Mouse (Mus musculus): Measurements from ENCODE around the gene Micu1. TPM values are rescaled to one million over a fixed set of nuclear protein-coding genes. Genes with fewer than 3 reads are reported as not detected.

Micu1 gene
- polyA plus RNA-seq, 1 experiment from 2014 or later, result 69.1 TPM

GRCm38 (mm10) chr10:59879255-59880028, 177.2 kb downstream of the Micu1 start, which contains the start of gene Dnajb12:
Dnajb12 (plus strand) TSS chr10:59879556.
- Histone ChIP-seq H3K4me2 (ENCODE audit: low read length) (peak within 1 kb of the TSS; percentile 84), H3K9ac (ENCODE audit: low read length) (peak within 1 kb of the TSS; percentile 98), H3K27ac (ENCODE audit: low read depth, low read length) (peak within 1 kb of the TSS; percentile 100), H3K4me3 (ENCODE audit: low read depth, low read length) (peak within 1 kb of the TSS; percentile 92), H3K9me3 (replicated peaks; ENCODE audit: control insufficient read depth, low read length) (no peaks in the 10 kb centered on the region), H3K27me3 (replicated peaks; ENCODE audit: control insufficient read depth, insufficient read depth, low read length) (no peaks in the 10 kb centered on the region), H3K36me3 (ENCODE audit: control insufficient read depth, insufficient read depth, low read length) (no peaks in the 10 kb centered on the region), H3K4me1 (ENCODE audit: control insufficient read depth, insufficient read depth, low read length) (peaks cover 10% of the 10 kb centered on the region)
- DNase-seq (ENCODE audit: low spot score) (peak; percentile 97), ATAC-seq (peak; percentile 94)
- WGBS, result under 1% methylated on average over 80 of the region's 80 CpGs

GRCm38 (mm10) chr10:59880029-59880386, 177.7 kb downstream of the Micu1 start:
- peak; percentile 67 for ATAC-seq

GRCm38 (mm10) chr10:59880837-59881236, 178.6 kb downstream of the Micu1 start:
- ATAC-seq, result no peak
- H3K9me3 ChIP-seq (replicated peaks; ENCODE audit: control insufficient read depth, low read length), result no peaks in the 10 kb centered on the region
- DNase-seq (ENCODE audit: low spot score), result no peak
- H3K27ac ChIP-seq (ENCODE audit: low read depth, low read length), result no peak overlapping the region
- peak overlapping the region; percentile 92 for H3K4me3 ChIP-seq (ENCODE audit: low read depth, low read length)
- H3K4me1 ChIP-seq (ENCODE audit: control insufficient read depth, insufficient read depth, low read length), result peaks cover 10% of the 10 kb centered on the region
- H3K27me3 ChIP-seq (replicated peaks; ENCODE audit: control insufficient read depth, insufficient read depth, low read length), result no peaks in the 10 kb centered on the region
- peak overlapping the region; percentile 84 for H3K4me2 ChIP-seq (ENCODE audit: low read length)
- H3K36me3 ChIP-seq (ENCODE audit: control insufficient read depth, insufficient read depth, low read length), result no peaks in the 10 kb centered on the region
- WGBS, result 90% methylated on average over 7 of the region's 7 CpGs
- peak overlapping the region; percentile 98 for H3K9ac ChIP-seq (ENCODE audit: low read length)

More at GRCm38 (mm10) chr10:59880029-59880386, 177.7 kb downstream of the Micu1 start:
- no peaks in the 10 kb centered on the region for H3K27me3 ChIP-seq (replicated peaks; ENCODE audit: control insufficient read depth, insufficient read depth, low read length)
- peak overlapping the region; percentile 84 for H3K4me2 ChIP-seq (ENCODE audit: low read length)
- peak; percentile 81 for DNase-seq (ENCODE audit: low spot score)
- no peaks in the 10 kb centered on the region for H3K36me3 ChIP-seq (ENCODE audit: control insufficient read depth, insufficient read depth, low read length)
- WGBS, result 3% methylated on average over 13 of the region's 13 CpGs
- peaks cover 10% of the 10 kb centered on the region for H3K4me1 ChIP-seq (ENCODE audit: control insufficient read depth, insufficient read depth, low read length)
- H3K9ac ChIP-seq (ENCODE audit: low read length), result peak overlapping the region; percentile 98
- no peaks in the 10 kb centered on the region for H3K9me3 ChIP-seq (replicated peaks; ENCODE audit: control insufficient read depth, low read length)
- peak overlapping the region; percentile 100 for H3K27ac ChIP-seq (ENCODE audit: low read depth, low read length)
- peak overlapping the region; percentile 92 for H3K4me3 ChIP-seq (ENCODE audit: low read depth, low read length)

GRCm38 (mm10) chr10:59884327-59885173, 182.3 kb downstream of the Micu1 start:
- H3K4me1 ChIP-seq (ENCODE audit: control insufficient read depth, insufficient read depth, low read length), result peaks cover 8% of the 10 kb centered on the region
- no peak overlapping the region for H3K4me3 ChIP-seq (ENCODE audit: low read depth, low read length)
- no peak for ATAC-seq
- H3K4me2 ChIP-seq (ENCODE audit: low read length), result no peak overlapping the region
- DNase-seq (ENCODE audit: low spot score), result no peak
- H3K36me3 ChIP-seq (ENCODE audit: control insufficient read depth, insufficient read depth, low read length), result no peaks in the 10 kb centered on the region
- H3K27ac ChIP-seq (ENCODE audit: low read depth, low read length), result no peak overlapping the region
- no peaks in the 10 kb centered on the region for H3K27me3 ChIP-seq (replicated peaks; ENCODE audit: control insufficient read depth, insufficient read depth, low read length)
- WGBS, result 91% methylated on average over 10 of the region's 10 CpGs
- H3K9ac ChIP-seq (ENCODE audit: low read length), result no peak overlapping the region
- no peaks in the 10 kb centered on the region for H3K9me3 ChIP-seq (replicated peaks; ENCODE audit: control insufficient read depth, low read length)

- Histone ChIP-seq H3K9me3 (replicated peaks; ENCODE audit: control insufficient read depth, low read length) (no peaks in the 10 kb centered on the region), H3K27ac (ENCODE audit: low read depth, low read length) (no peak overlapping the region), H3K36me3 (ENCODE audit: control insufficient read depth, insufficient read depth, low read length) (peaks cover 6% of the 10 kb centered on the region), H3K27me3 (replicated peaks; ENCODE audit: control insufficient read depth, insufficient read depth, low read length) (no peaks in the 10 kb centered on the region), H3K4me3 (ENCODE audit: low read depth, low read length) (no peak overlapping the region), H3K4me1 (ENCODE audit: control insufficient read depth, insufficient read depth, low read length) (peaks cover 6% of the 10 kb centered on the region), H3K9ac (ENCODE audit: low read length) (no peak overlapping the region), H3K4me2 (ENCODE audit: low read length) (no peak overlapping the region)
- ATAC-seq, result no peak
- 91% methylated on average over 14 of the region's 14 CpGs for WGBS
- DNase-seq (ENCODE audit: low spot score), result no peak
Observed at GRCm38 (mm10) chr10:59885174-59886080, 183.2 kb downstream of the Micu1 start.

GRCm38 (mm10) chr10:59886081-59886466, 183.8 kb downstream of the Micu1 start:
- ATAC-seq (no peak), DNase-seq (ENCODE audit: low spot score) (no peak)
- Histone ChIP-seq H3K9ac (ENCODE audit: low read length) (no peak overlapping the region), H3K4me1 (ENCODE audit: control insufficient read depth, insufficient read depth, low read length) (no peaks in the 10 kb centered on the region), H3K4me3 (ENCODE audit: low read depth, low read length) (no peak overlapping the region), H3K4me2 (ENCODE audit: low read length) (no peak overlapping the region), H3K27ac (ENCODE audit: low read depth, low read length) (no peak overlapping the region), H3K9me3 (replicated peaks; ENCODE audit: control insufficient read depth, low read length) (no peaks in the 10 kb centered on the region), H3K36me3 (ENCODE audit: control insufficient read depth, insufficient read depth, low read length) (peaks cover 11% of the 10 kb centered on the region), H3K27me3 (replicated peaks; ENCODE audit: control insufficient read depth, insufficient read depth, low read length) (no peaks in the 10 kb centered on the region)
- whole genome bisulfite sequencing, result 100% methylated on average over 1 of the region's 1 CpGs

- no peak overlapping the region for H3K9ac ChIP-seq (ENCODE audit: low read length)
- no peak for ATAC-seq
- H3K27ac ChIP-seq (ENCODE audit: low read depth, low read length), result no peak overlapping the region
- no peaks in the 10 kb centered on the region for H3K4me1 ChIP-seq (ENCODE audit: control insufficient read depth, insufficient read depth, low read length)
- no peaks in the 10 kb centered on the region for H3K9me3 ChIP-seq (replicated peaks; ENCODE audit: control insufficient read depth, low read length)
- no peaks in the 10 kb centered on the region for H3K27me3 ChIP-seq (replicated peaks; ENCODE audit: control insufficient read depth, insufficient read depth, low read length)
- no peak overlapping the region for H3K4me3 ChIP-seq (ENCODE audit: low read depth, low read length)
- no peak overlapping the region for H3K4me2 ChIP-seq (ENCODE audit: low read length)
- no peak for DNase-seq (ENCODE audit: low spot score)
- H3K36me3 ChIP-seq (ENCODE audit: control insufficient read depth, insufficient read depth, low read length), result peaks cover 25% of the 10 kb centered on the region
- 86% methylated on average over 5 of the region's 5 CpGs for WGBS
Observed at GRCm38 (mm10) chr10:59887432-59887831, 185.2 kb downstream of the Micu1 start.

GRCm38 (mm10) chr10:59889339-59889738, 187.1 kb downstream of the Micu1 start:
- no peak overlapping the region for H3K4me2 ChIP-seq (ENCODE audit: low read length)
- no peaks in the 10 kb centered on the region for H3K27me3 ChIP-seq (replicated peaks; ENCODE audit: control insufficient read depth, insufficient read depth, low read length)
- H3K9me3 ChIP-seq (replicated peaks; ENCODE audit: control insufficient read depth, low read length), result no peaks in the 10 kb centered on the region
- peaks cover 38% of the 10 kb centered on the region for H3K36me3 ChIP-seq (ENCODE audit: control insufficient read depth, insufficient read depth, low read length)
- H3K4me3 ChIP-seq (ENCODE audit: low read depth, low read length), result no peak overlapping the region
- no peak for ATAC-seq
- no peak overlapping the region for H3K9ac ChIP-seq (ENCODE audit: low read length)
- WGBS, result 92% methylated on average over 7 of the region's 7 CpGs
- H3K4me1 ChIP-seq (ENCODE audit: control insufficient read depth, insufficient read depth, low read length), result no peaks in the 10 kb centered on the region
- H3K27ac ChIP-seq (ENCODE audit: low read depth, low read length), result no peak overlapping the region
- no peak for DNase-seq (ENCODE audit: low spot score)
